Mouse (Mus musculus) heart, postnatal 25 days (tissue): ENCODE results near the gene Pnpla5. TPM values are rescaled to one million over a fixed set of nuclear protein-coding genes. Genes with fewer than 3 reads are reported as not detected.
"Not testable (repeated sequence)": the region's sequence is repeated elsewhere in the genome, so short reads cannot be mapped to it uniquely, and the experiment has no call there.

Experiments
- DNase-seq: peaks from one replicate; pipeline ENCODE4 v3.0.0; 2022; ENCODE audit warnings: low spot score
- intact Hi-C: fragments of 180-260 bp; cut with DNase I; formaldehyde crosslinking; loops from one replicate; pipeline ENCODE4 v1.15.1; 2025
- total RNA-seq, 2 experiments: library from RNA; stranded (reverse); gene quantifications; 2 replicates each; pipeline ENCODE4 v1.2.3; 2021

Gene Pnpla5
- total RNA-seq, 2 experiments from 2014 or later, result not detected

GRCm38 (mm10) chr15:84124086-84124485 is 1.1 kb upstream of the Pnpla5 start:
- intact Hi-C loops, result loop anchor here (2.0 to 10.0 kb wide), 2 partner anchors 43 to 311 kb away; partner anchors contain the start of gene Pnpla3
- DNase-seq, result no peak

DNA sequence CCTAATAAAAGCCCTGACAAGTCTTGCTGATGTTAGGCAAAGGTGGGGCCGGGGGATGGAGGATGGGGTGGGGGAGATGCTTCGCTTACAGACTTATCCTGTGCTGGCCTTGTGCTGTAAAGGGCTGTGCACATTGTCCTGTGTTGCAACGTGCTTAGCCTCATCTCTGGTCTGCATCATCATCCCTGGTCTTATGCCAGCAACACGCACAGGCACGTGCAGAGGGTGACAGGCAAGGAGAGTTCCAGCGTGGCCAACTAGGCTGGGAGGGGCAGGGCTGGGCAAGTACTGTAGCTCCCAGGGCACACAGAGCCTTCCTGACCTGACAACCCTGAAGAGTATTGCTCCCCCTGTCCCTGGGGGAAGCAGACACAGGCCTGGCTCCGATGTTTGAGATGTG is 1.9 kb downstream of the Pnpla5 start:
- intact Hi-C loops, result loop anchor here (10.0 kb wide), 1 partner anchor 314 kb away; no protein-coding TSS in a partner anchor
- no peak for DNase-seq

- no peak for DNase-seq
- intact Hi-C loops, result loop anchor here (10.0 kb wide), 1 partner anchor 314 kb away; no protein-coding TSS in a partner anchor
Observed at GRCm38 (mm10) chr15:84120612-84121011, 2.4 kb downstream of the Pnpla5 start.

GRCm38 (mm10) chr15:84116466-84116865 is 6.5 kb downstream of the Pnpla5 start:
- intact Hi-C loops, result loop anchor here (5.0 kb wide), 2 partner anchors 496 to 516 kb away; no protein-coding TSS in a partner anchor

GRCm38 (mm10) chr15:84115727-84116126 is 7.2 kb downstream of the Pnpla5 start:
- no peak for DNase-seq
- intact Hi-C loops, result loop anchor here (5.0 kb wide), 2 partner anchors 497 to 517 kb away; no protein-coding TSS in a partner anchor

More at GRCm38 (mm10) chr15:84116466-84116865, 6.5 kb downstream of the Pnpla5 start:
- no peak for DNase-seq

- intact Hi-C loops, result no loop called here
- DNase-seq, result no peak
Observed at GRCm38 (mm10) chr15:84113873-84114272, 9.1 kb downstream of the Pnpla5 start.

DNA sequence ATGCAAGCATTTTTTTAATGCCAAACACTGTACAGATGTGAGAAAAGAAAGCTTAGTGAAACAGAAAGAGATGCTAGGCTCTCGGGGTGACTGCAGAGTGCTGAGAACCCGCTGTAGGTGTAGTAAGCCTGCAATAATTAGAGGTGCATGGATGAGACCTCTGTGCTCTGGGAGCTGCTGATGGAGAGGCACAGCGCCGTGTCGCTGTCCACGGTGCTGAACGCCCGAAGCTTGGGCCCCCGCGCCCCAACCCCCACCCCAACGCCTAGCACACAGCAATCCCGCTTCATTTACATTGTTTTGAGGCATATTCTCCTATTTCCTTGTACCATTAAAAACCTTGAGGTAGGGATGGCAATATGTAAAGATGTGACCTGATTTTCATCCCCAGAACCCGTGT is 14.1 kb downstream of the Pnpla5 start:
- no peak for DNase-seq
- intact Hi-C loops, result no loop called here

- DNase-seq, result no peak
- intact Hi-C loops, result no loop called here
Observed at GRCm38 (mm10) chr15:84105924-84106500, 17.0 kb downstream of the Pnpla5 start.

GRCm38 (mm10) chr15:84105105-84105923 is 17.7 kb downstream of the Pnpla5 start, which contains the start of gene Sult4a1:
Gene Sult4a1 (minus strand): TSS chr15:84105754.
- no peak for DNase-seq
- intact Hi-C loops, result no loop called here

DNA sequence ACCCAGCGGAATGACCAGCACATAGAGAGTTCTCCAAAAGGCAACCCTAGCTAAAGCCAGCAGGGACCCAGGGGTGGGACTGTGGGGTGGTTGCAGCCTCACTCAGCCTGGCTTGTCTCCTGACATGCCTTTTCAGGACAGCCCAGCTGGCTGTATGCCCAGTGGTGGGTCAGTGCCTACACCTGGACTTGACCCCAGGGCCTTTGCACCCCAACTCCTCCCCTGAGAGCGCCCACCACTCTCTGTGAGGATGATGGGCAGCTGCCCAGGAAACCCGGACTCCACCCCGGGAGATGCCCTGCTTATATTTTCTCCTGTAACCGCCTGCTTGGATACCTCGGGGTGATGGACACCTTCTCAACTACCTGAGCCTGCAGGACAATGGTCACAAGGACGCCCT is 18.3 kb downstream of the Pnpla5 start:
- DNase-seq, result no peak
- intact Hi-C loops, result no loop called here

DNA sequence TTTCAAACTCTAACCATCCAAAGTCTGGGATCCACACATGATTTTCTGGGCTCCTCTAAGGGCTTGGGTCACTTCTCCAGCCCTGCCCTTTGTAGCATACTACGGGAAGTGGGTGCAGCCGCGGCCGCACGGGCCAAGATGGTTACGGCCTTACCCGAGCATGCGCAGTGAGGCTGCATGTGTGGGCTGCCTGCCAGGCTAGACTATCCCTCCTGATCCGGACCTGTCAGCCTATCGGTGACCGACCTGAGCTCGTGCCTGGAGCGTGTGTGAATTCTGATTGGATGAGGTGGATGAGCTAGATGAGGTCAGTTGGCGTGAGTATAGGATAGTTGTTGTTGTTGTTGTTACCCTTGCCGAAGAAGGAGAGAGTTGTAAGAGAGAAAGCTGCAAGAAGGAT is 25.4 kb downstream of the Pnpla5 start:
- DNase-seq, intact Hi-C loops: not testable (repeated sequence)

DNA sequence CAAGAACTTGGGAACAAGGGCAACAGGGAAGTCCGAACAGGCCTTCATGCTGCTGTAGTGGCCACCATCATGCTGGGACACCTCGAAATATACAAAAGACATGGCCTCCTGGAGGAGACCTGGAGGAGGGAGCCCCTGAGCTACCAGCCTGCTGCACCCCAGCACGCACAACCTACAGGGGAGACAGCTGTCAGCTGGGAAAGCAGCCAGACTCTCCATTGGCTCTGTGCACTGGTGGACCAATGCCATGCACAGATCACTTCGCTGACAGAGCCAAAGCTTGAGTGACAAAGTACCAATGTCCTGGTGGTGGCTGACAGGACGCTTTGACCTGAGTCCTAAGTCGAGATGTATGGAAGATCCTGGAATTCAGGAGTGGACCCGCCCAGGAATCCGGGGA is 26.9 kb downstream of the Pnpla5 start:
- intact Hi-C loops, result no loop called here
- no peak for DNase-seq

DNA sequence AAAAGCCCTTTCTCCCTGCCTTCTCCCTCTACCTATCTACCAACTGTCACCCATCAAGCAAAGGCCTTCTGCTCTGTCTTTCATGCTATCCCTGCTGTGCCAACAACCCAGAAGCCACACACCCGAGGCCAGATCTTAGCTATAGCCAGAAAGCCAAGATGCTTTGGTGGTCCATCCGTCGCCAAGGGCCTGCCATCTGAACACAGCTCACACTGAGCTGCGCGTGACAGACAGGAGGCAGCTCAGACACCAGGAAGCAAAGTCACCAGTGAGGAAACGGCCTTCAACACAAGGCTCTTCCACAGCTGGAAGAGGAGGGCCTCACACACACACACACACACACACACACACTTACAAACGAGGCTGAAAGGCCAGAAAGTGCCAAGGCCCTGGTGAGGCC is 28.1 kb downstream of the Pnpla5 start:
- intact Hi-C loops, result no loop called here
- DNase-seq, result no peak

GRCm38 (mm10) chr15:84086775-84087174 is 36.2 kb downstream of the Pnpla5 start:
- no peak for DNase-seq
- intact Hi-C loops, result no loop called here

- DNase-seq, result no peak
- intact Hi-C loops, result no loop called here
Observed at GRCm38 (mm10) chr15:84086364-84086763, 36.6 kb downstream of the Pnpla5 start.

DNA sequence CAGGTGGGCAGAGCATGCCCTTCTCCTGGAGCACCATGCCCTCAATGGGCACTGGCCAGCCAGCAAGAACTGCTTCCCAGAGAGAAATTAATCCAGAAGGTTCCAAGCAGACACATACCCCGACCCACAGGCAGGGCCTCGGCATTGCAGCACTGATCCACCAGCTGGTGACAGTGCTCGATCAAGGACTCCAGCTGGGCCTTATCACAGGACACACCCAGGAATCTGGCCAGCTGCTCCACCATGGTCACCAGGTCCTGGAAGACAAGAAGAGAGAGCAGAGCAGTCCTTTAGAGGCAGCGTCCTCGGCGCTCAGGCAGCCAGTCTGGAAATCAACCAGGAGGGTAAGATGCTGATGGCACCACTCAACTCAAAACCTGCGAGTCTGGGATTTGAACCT is 42.9 kb downstream of the Pnpla5 start:
- intact Hi-C loops, result no loop called here

GRCm38 (mm10) chr15:84079519-84079918 is 43.5 kb downstream of the Pnpla5 start:
- DNase-seq, result no peak
- intact Hi-C loops, result no loop called here

More for the DNA sequence above, 42.9 kb downstream of the Pnpla5 start:
- DNase-seq, result no peak

- intact Hi-C loops, result no loop called here
- no peak for DNase-seq
Observed at GRCm38 (mm10) chr15:84078667-84079066, 44.3 kb downstream of the Pnpla5 start.

DNA sequence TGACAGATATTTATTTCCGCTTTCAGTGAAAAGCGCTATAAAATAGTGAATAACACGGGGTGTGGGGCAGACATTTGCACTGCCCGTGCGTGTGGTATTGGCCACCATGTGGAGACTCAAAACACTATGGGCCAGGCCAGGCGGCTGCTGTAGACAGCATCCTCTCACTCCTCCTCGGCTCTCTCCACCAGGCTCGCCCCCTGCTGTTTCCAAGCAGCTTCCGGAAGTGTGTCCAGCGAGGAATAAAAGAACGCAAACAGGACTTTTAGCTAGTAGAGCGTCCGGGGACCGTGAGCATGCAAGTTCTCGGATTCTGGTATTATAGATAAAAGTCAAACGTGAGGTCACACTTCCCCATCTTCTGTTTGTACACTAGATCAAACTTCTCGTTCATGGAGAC is 45.8 kb downstream of the Pnpla5 start:
- intact Hi-C loops, result no loop called here
- DNase-seq, result no peak

DNA sequence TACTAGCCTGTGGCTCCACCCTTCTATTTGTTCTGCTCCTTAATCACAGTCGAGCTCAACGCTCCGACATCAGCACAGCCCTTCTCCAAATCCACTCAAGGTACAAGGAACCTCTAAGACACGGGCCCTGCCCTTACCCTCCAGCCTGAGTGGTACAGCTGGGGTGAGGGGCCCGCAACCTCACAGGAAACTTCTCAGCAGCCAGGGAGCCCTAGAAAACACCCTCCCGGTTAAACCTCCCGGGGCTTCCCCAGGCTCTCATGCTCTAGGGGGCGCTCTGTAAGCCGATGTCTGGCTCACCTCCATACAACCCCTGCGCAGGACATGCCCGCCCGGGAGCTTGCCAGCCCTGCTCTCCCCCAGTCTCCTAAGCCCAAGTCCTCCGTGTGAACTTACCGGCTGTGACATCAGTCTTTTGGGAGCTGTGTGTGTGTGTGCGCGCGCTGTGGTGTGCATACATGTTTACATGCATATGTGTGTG is 48.2 kb downstream of the Pnpla5 start:
- DNase-seq, result no peak
- intact Hi-C loops, result loop anchor here (1.0 to 5.0 kb wide), 3 partner anchors 93 to 557 kb away; partner anchors contain the start of gene Pnpla3
